Mouse (Mus musculus): ENCODE measurements around the gene Slc22a16. TPM values are rescaled to one million over a fixed set of nuclear protein-coding genes. Genes with fewer than 3 reads are reported as not detected.
"Not testable (repeated sequence)": the region's sequence is repeated elsewhere in the genome, so short reads cannot be mapped to it uniquely, and the experiment has no call there.

The Slc22a16 gene
- polyA plus RNA-seq, 1 experiment from 2014 or later: not detected

DNA sequence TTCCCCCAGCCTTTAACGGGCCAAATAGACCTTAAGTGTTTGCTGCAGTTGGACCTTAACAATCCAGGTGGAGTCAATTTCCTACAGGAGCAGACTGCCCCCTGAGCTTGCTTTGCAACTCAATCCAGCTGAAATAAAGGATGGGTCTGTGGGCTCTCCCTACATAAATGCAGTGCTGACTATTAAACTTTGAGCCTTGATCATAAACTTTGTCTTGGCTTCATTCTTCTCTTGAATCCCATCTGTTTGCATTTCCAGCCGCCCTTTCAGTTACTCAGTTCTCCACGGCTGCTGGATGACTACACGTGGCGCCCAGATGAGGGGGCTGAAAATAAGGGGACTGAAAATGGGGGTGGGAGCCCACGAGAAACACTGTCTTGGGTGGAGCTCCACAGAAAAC lies 28.8 kb upstream of the Slc22a16 start:
- Histone ChIP-seq H3K27ac (no peak overlapping the region), H3K36me3 (no peaks in the 10 kb centered on the region), H3K27me3 (ENCODE audit: insufficient read depth, poor library complexity, severe bottlenecking) (no peaks in the 10 kb centered on the region), H3K4me3 (no peak overlapping the region), H3K9me3 (no peaks in the 10 kb centered on the region), H3K4me1 (replicated peaks) (no peaks in the 10 kb centered on the region)
- DNase-seq (ENCODE audit: low spot score): no peak
- 82% methylated on average over 6 of the region's 6 CpGs for WGBS

DNA sequence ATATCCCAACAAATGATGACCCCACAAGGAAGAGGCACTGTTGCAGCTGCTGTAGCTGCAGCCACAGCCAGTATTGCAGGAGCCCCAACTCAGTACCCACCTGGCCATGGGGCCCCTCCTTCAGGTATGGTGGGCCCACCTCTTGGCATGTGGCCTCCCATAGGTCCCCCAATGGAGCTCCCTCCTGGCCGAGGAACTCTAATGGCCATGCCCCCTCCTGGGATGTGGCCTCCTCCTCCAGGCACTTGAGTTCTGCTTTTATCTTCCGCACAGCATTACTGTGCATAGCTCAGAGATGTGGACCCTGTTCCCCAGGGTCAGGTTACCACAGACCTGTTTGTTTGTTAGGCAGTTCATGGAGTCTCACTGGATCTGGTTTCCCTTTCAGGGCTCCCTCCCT lies 20.8 kb upstream of the Slc22a16 start:
- H3K4me1 ChIP-seq (replicated peaks): no peaks in the 10 kb centered on the region
- H3K9me3 ChIP-seq: no peaks in the 10 kb centered on the region
- DNase-seq (ENCODE audit: low spot score): no peak
- WGBS: 72% methylated on average over 2 of the region's 2 CpGs
- no peaks in the 10 kb centered on the region for H3K27me3 ChIP-seq (ENCODE audit: insufficient read depth, poor library complexity, severe bottlenecking)
- no peaks in the 10 kb centered on the region for H3K36me3 ChIP-seq
- H3K27ac ChIP-seq: no peak overlapping the region
- H3K4me3 ChIP-seq: no peak overlapping the region

DNA sequence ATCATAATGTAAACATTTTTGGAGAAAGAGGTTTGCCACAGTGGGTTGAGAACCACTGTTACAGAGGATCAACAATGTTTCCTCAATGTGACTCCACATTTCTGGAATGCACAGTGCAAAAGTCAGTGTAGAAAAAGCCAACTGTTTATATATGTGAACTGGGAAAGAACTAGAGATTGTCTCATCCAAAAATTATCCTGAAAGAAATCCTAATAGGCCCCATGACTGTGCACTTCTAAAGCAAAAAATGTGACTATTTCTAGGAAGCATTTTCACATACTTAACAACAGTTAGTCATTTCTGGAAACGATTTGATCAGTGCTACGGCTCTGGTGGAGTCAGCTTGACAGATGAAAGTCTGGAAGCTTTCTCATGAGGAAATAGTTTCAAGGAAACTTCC lies 18.3 kb upstream of the Slc22a16 start:
- no peak for DNase-seq (ENCODE audit: low spot score)
- no peak overlapping the region for H3K27ac ChIP-seq
- no peak overlapping the region for H3K4me3 ChIP-seq
- no peaks in the 10 kb centered on the region for H3K9me3 ChIP-seq
- H3K27me3 ChIP-seq (ENCODE audit: insufficient read depth, poor library complexity, severe bottlenecking): no peaks in the 10 kb centered on the region
- no peaks in the 10 kb centered on the region for H3K4me1 ChIP-seq (replicated peaks)
- 82% methylated on average over 2 of the region's 2 CpGs for WGBS
- H3K36me3 ChIP-seq: no peaks in the 10 kb centered on the region

DNA sequence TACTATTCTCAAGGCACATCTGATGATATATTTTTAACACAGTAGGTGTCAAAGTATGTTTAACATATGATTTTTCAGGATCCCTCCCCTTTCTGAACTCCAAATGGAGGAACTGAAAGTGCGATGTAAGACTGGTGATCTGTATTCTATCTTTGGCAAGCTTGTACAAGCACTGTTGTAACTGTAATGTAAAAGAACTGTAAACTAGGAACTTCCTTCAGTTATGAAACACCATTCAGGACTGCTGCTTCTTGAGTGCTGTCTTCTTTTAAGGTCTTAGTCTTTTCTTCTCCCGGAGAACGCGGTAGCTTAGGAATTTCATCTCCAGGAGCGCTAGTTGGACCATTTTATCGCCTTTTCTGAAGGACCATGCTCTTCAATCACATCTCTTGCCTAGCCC lies 4.4 kb upstream of the Slc22a16 start:
- H3K4me1 ChIP-seq (replicated peaks); DNase-seq (ENCODE audit: low spot score); H3K27me3 ChIP-seq (ENCODE audit: insufficient read depth, poor library complexity, severe bottlenecking); H3K4me3 ChIP-seq; H3K36me3 ChIP-seq; H3K27ac ChIP-seq; H3K9me3 ChIP-seq: not testable (repeated sequence)
- 95% methylated on average over 6 of the region's 6 CpGs for WGBS

DNA sequence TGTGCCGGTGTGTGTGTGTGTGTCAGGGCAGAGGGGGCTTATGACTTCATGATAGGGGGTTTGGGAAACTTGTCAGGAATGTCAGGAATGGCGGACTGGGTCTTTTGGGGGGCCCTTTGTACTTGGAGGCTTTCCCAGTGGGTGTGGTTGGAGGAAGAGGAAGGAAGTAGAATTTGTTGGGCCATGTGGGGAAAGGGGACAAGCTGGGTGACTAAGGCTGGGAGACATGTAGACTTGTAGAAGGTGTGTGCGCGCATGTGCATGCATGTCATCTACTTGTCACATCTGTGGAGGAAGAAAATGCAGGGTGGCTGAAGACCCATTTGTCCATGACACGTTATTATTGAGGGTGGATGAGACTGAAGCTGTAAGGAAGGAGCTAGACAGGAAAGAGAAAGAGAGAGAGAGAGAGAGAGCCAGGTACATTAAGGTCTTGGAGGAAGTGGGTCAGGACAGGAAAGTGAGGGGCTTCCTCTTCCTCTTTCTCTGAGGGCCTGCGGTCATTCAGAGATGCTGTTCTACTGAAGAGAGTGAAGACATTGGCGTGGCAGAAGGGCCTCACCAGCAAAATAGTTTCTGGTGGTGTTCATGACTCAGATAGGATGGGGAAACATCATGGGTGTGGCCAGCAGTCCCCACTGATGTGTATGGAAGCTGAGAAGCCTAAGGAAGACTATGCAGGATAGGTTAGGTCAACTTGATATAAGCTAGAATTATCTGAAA lies 5.9 kb downstream of the Slc22a16 start:
- H3K27me3 ChIP-seq (ENCODE audit: insufficient read depth, poor library complexity, severe bottlenecking): no peaks in the 10 kb centered on the region
- H3K36me3 ChIP-seq: no peaks in the 10 kb centered on the region
- 90% methylated on average over 7 of the region's 7 CpGs for WGBS
- DNase-seq (ENCODE audit: low spot score): no peak
- no peaks in the 10 kb centered on the region for H3K4me1 ChIP-seq (replicated peaks)
- no peaks in the 10 kb centered on the region for H3K9me3 ChIP-seq
- H3K27ac ChIP-seq: no peak overlapping the region
- no peak overlapping the region for H3K4me3 ChIP-seq

DNA sequence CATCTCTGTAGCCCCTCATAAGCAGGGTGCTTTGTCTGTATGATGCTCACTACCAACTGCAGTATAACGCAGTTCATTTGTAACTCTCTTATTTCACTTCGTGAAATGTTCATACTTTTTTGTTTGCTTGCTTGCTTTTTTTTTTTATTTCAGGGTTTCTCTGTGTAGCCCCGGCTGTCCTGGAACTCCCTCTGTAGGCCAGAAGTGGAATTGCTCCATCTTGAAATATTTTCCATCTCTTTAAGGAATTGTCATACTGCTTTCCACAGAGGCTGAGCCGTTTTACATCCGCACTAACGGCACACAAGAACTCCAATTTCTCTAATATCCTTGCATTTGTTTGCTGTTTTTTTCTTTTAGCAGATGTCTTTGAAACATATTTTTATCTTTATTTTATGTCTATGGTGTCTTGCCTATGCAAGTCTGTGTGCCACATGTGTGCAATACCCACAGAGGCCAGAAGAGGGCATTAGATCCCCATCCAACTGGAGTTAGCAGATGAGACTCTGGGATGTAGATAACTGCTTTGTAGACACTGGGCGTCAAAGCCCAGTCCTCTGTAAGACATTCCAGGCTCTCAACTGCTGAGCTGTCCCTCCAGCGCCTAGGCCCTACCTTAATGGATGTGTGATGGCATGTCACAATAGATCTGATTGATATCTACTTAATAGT lies 13.6 kb downstream of the Slc22a16 start:
- peak; percentile 24 for DNase-seq (ENCODE audit: low spot score)
- 79% methylated on average over 8 of the region's 8 CpGs for WGBS
- H3K27me3 ChIP-seq (ENCODE audit: insufficient read depth, poor library complexity, severe bottlenecking): no peaks in the 10 kb centered on the region
- H3K4me1 ChIP-seq (replicated peaks): no peaks in the 10 kb centered on the region
- no peaks in the 10 kb centered on the region for H3K36me3 ChIP-seq
- no peak overlapping the region for H3K4me3 ChIP-seq
- no peak overlapping the region for H3K27ac ChIP-seq
- H3K9me3 ChIP-seq: no peaks in the 10 kb centered on the region

DNA sequence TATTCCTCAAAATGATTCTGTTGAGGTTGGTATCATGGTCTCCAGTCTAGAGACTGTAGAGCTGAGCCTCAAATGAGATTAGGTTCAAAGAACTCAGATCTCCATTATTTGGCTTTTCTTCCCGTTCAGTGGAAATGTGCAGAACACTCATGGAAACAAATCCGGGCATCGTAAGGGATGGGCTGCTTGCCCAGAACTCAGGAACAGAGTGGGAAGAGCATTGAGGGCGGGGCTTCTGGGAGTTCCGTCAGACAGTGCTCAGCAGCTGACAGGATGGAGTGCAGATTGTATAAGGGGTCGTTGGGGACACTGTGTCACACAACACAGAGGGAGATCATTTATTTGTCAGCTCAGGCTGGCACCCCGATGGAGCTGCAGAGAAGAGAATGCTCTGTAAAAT lies 22.1 kb downstream of the Slc22a16 start:
- no peaks in the 10 kb centered on the region for H3K36me3 ChIP-seq
- H3K27ac ChIP-seq: no peak overlapping the region
- no peak for DNase-seq (ENCODE audit: low spot score)
- no peaks in the 10 kb centered on the region for H3K27me3 ChIP-seq (ENCODE audit: insufficient read depth, poor library complexity, severe bottlenecking)
- no peaks in the 10 kb centered on the region for H3K9me3 ChIP-seq
- no peak overlapping the region for H3K4me3 ChIP-seq
- WGBS: 78% methylated on average over 7 of the region's 7 CpGs
- H3K4me1 ChIP-seq (replicated peaks): no peaks in the 10 kb centered on the region

DNA sequence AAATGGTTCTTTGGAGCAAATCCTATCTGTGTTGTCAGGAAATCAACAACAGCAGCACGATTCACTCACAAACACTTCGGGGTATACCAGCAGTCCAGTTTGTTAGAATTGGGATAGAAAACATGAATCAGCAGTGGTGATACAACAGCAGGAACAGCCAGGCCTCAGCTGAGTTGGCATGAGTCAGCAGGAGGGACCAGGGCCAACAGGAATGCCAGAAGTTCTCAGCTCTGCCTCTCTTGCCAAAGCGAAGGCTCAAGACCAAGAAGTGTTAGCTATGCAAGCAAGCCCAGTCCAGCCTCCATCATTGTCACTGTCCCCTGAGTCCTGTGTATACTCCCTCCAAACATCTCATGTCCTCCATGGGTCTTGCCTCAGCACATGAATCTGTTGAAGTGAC lies 27.0 kb downstream of the Slc22a16 start:
- no peaks in the 10 kb centered on the region for H3K36me3 ChIP-seq
- H3K4me3 ChIP-seq: no peak overlapping the region
- DNase-seq (ENCODE audit: low spot score): no peak
- H3K9me3 ChIP-seq: no peaks in the 10 kb centered on the region
- no peaks in the 10 kb centered on the region for H3K4me1 ChIP-seq (replicated peaks)
- WGBS: 89% methylated on average over 3 of the region's 3 CpGs
- H3K27ac ChIP-seq: no peak overlapping the region
- H3K27me3 ChIP-seq (ENCODE audit: insufficient read depth, poor library complexity, severe bottlenecking): no peaks in the 10 kb centered on the region

DNA sequence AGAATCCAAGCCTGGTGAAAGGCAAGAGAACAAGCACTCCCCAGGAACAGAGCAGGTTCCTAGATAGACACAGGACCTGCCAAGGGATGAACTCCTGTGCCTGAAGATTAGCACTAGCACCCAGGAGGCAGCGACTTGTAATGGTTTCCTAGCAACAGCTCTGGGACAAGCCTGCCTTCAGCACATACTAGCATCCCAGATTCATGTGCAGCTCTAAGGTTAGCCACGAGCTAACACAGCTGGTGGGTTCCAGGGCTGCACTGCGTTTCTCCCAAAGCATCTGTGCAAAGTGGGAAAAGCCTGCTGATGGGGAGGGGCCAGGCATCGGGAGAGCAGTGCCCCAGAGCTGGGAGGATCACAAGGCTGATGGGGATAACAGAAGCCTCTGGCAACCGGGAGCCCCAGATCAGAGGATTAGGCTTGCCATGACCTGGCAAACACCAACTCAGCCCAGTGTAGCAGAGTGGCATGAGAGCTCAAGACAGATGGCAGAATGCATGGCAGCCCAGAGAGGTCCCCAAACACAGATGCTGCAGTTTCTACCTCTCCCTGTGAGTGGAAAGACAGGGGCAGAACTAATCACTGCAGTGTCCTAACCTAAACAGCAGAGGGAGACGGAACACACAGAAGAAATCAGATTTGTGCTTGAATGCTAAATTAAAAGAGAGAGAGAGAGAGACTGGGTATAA lies 34.7 kb downstream of the Slc22a16 start:
- Histone ChIP-seq H3K27ac (no peak overlapping the region), H3K9me3 (peaks cover 11% of the 10 kb centered on the region; the same call in 1 of the 2 replicates), H3K36me3 (no peaks in the 10 kb centered on the region), H3K4me1 (replicated peaks) (no peaks in the 10 kb centered on the region), H3K27me3 (ENCODE audit: insufficient read depth, poor library complexity, severe bottlenecking) (no peaks in the 10 kb centered on the region), H3K4me3 (no peak overlapping the region)
- no peak for DNase-seq (ENCODE audit: low spot score)
- WGBS: 60% methylated on average over 6 of the region's 6 CpGs

DNA sequence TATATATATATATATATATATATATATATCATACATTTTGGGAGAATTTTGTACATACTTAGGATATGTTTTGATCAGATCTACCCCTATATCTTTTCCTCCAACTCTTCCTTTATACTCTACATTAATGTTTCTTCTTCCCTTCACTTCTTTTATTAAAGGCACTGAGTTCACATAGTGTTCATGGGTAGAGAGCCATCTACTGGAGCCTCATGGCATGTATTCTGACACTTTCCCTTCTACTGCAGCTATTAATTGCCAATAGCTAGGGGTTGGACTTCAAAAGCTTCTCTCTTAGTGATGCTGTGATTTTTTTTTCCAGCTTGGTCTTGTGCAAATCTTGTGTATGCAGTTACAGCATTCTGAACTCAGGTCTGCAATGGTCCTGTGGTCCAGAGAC lies 47.8 kb downstream of the Slc22a16 start:
- no peaks in the 10 kb centered on the region for H3K9me3 ChIP-seq
- no peaks in the 10 kb centered on the region for H3K36me3 ChIP-seq
- no peaks in the 10 kb centered on the region for H3K27me3 ChIP-seq (ENCODE audit: insufficient read depth, poor library complexity, severe bottlenecking)
- H3K4me3 ChIP-seq: no peak overlapping the region
- H3K4me1 ChIP-seq (replicated peaks): no peaks in the 10 kb centered on the region
- no peak for DNase-seq (ENCODE audit: low spot score)
- H3K27ac ChIP-seq: no peak overlapping the region

DNA sequence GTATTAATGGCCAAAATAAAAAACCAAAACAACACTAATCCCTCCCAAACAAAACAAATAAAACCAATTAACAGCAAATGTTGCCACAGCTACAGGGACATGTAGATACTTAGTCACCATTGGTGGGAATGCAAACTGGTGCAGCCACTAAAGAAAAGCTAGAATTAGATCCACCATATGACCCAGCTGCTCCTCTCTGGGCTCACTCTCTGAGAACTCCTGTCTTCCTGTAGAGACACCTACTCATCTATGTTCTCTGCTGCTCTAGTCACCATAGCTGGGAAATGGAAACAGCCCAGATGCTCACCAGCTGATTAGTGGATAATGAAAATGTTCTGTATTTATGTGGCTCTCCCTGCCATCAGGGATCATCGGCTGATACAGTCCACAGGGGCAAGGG lies 49.6 kb downstream of the Slc22a16 start:
- DNase-seq (ENCODE audit: low spot score): no peak
- Histone ChIP-seq H3K36me3 (no peaks in the 10 kb centered on the region), H3K27ac (no peak overlapping the region), H3K27me3 (ENCODE audit: insufficient read depth, poor library complexity, severe bottlenecking) (no peaks in the 10 kb centered on the region), H3K4me1 (replicated peaks) (no peaks in the 10 kb centered on the region), H3K4me3 (no peak overlapping the region), H3K9me3 (no peaks in the 10 kb centered on the region)
- WGBS: 78% methylated on average over 1 of the region's 1 CpGs

DNA sequence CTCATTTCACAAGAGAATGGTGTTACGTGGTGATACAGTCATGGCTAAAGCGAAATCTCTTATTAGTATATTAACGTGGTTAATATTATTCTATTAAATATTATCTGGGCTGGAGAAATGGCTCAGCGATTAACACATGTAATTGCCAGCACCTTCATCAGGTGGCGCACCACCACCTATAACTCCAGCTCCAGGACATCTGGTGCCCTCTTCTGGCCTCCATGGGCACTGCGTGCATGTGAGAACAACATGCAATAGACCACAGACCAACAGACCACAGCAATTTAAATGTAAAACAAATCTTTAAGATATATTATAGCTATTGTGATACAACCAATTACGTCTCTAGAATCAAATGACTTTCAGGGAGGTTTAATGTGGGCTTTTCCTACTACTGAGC lies 59.0 kb downstream of the Slc22a16 start:
- Histone ChIP-seq H3K27me3 (ENCODE audit: insufficient read depth, poor library complexity, severe bottlenecking) (no peaks in the 10 kb centered on the region), H3K9me3 (no peaks in the 10 kb centered on the region), H3K4me3 (no peak overlapping the region), H3K27ac (no peak overlapping the region), H3K36me3 (no peaks in the 10 kb centered on the region), H3K4me1 (replicated peaks) (peaks cover 9% of the 10 kb centered on the region)
- 79% methylated on average over 7 of the region's 7 CpGs for whole genome bisulfite sequencing
- DNase-seq (ENCODE audit: low spot score): no peak

DNA sequence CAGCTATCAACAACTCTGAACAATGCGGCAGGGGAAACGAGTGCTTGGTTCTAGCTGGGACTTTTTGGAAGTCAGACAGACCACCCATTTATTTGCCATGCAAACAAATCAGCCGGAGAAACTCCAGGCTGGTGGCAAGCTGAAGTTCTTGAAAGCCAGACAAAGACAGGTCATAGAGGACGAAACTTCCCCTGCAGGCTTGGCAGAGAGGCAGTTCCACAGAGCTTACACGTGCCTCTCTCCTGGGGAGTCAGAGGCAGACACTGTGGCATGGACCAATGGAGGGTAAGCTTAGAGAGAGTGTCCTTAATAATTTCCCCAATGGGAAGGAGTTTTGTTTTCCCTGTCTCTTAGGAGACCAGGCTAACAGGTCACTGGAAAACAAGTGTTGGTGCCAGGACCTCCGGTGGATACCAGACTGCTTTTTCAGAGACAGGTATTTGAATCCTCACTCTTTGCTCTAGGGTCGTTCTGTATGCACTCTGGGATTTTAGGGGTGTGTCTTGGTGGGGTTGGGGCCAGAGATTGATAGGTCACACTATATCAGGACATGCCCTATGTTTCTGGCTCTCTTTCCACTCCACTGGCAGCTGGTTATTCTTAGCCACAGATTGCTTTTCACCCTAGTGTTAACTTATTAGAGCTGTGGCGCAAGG lies 59.6 kb downstream of the Slc22a16 start, which contains the start of gene Ddo:
Ddo (plus strand) TSS at position 356 of the 656 bp plus-strand sequence.
- Histone ChIP-seq H3K27me3 (ENCODE audit: insufficient read depth, poor library complexity, severe bottlenecking) (no peaks in the 10 kb centered on the region), H3K36me3 (no peaks in the 10 kb centered on the region), H3K9me3 (no peaks in the 10 kb centered on the region), H3K27ac (no peak within 1 kb of the TSS), H3K4me3 (no peak within 1 kb of the TSS), H3K4me1 (replicated peaks) (peaks cover 9% of the 10 kb centered on the region)
- DNase-seq (ENCODE audit: low spot score): no peak
- 80% methylated on average over 8 of the region's 8 CpGs for WGBS
